Mouse (Mus musculus) ES-E14 (cell line): Measurements from ENCODE around the gene Gm8871.
"Not testable (repeated sequence)": the region's sequence is repeated elsewhere in the genome, so short reads cannot be mapped to it uniquely, and the experiment has no call there.

Experiments used
- CHD2 ChIP-seq: IDR thresholded peaks from 2 replicates; pipeline ENCODE4 v1.6.1; 2014; ENCODE audit warnings: mild to moderate bottlenecking, low read depth, low read length, inconsistent platforms
- HCFC1 ChIP-seq: IDR thresholded peaks from 2 replicates; pipeline ENCODE4 v1.6.1; 2012; ENCODE audit warnings: low read length, inconsistent platforms, borderline replicate concordance; ENCODE audit not compliant: insufficient read depth
- MAFK ChIP-seq: IDR thresholded peaks from 2 replicates; pipeline ENCODE4 v1.6.1; 2014; ENCODE audit warnings: mild to moderate bottlenecking, low read depth, low read length, inconsistent platforms; ENCODE audit not compliant: insufficient read depth
- ZC3H11A ChIP-seq: IDR thresholded peaks from 2 replicates; pipeline ENCODE4 v1.6.1; 2012; ENCODE audit warnings: low read depth, mild to moderate bottlenecking, inconsistent platforms, low read length, borderline replicate concordance
- ZNF384 ChIP-seq: IDR thresholded peaks from 2 replicates; pipeline ENCODE4 v1.6.1; 2012; ENCODE audit warnings: low read depth, low read length, inconsistent platforms

DNA sequence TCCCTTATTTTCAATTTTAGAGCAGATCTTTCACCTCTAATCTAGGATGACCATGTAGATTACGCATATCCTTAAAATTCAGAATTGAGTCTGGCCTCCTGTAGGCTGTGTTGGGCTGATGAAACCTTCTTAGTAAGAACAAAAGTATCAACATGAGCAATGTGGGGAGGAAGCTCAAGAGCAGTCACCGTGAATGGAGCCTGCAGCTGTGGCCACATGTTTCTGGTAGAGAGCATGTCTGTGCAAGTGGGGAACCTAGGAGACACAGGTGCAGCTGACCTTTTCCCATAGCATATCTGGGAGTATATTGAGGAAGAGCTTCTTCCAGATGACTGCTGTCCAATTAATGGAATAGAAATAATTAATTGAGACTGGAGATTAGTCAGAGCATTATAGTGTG, 5.9 kb downstream of the Gm8871 start:
- TF ChIP-seq ZNF384, MAFK, CHD2, HCFC1, ZC3H11A: not testable (repeated sequence)
